Mouse (Mus musculus) adrenal gland, adult 8-10 months (tissue): ENCODE measurements at regions not wholly inside any gene's neighbourhood (a gene's known extent, or its start where the extent isn't known, plus 50 kb on each side); places are given as distances from the start of the nearest gene placed in this dataset.

Experiments
- DNase-seq: peaks from one replicate; pipeline ENCODE4 v3.0.0; 2022

DNA sequence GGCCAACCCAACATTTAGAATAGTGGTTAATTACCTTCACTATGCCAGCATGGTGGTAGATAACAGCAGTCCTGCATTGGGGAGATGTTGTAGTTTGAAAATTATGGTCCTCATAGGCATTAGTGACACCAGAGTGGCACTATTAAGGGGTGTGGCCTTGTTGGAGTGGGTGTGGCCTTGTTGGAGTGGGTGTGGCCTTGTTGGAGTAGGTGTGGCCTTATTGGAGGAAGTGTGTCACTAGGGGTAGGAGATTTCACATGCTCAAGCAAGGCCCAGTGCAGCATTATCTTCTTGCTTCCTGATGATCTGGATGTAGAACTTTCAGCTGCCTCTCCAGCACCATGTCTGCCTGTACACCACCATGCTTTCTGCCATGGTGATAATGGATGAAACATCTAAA lies 225.3 kb upstream of the Gadl1 start:
- DNase-seq: no peak

DNA sequence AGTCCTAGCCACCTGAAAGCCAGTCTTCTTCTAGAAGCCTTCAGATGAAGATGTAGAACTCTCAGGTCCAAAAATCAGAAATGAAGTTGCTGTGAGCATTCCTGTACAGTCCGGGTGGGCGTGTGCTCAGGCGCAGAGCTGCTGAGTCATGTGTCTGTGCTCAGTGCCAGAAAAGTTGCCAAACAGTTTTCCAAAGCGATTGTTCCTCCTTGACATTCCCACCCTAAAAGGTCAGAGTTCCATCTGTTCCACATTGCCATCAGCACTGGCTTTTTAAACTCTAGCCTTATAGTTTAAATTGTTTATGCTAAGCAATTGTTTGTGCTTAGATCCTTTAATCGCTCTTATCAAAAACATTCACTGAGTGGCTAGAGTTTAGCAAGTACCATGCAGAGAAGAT lies 222.7 kb upstream of the Gadl1 start:
- DNase-seq: no peak

DNA sequence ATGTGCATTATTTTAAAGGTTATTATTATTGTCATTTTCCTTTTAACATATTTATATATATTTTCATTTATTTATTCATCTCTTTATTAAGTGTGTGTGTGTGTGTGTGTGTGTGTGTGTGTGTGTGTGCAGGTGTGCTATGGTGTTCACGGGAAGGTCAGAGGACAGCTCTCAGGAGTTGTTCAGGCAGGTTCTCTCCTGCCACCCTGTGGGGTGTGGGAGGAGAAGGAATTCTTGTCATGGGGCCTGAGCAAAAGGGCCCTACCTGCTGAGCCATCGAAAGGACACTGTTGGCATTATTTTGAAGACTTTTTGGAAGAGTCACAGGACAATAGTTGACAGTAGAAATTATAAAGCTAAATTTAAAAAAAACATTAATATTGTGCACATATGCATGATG lies 216.4 kb upstream of the Gadl1 start:
- DNase-seq: no peak

DNA sequence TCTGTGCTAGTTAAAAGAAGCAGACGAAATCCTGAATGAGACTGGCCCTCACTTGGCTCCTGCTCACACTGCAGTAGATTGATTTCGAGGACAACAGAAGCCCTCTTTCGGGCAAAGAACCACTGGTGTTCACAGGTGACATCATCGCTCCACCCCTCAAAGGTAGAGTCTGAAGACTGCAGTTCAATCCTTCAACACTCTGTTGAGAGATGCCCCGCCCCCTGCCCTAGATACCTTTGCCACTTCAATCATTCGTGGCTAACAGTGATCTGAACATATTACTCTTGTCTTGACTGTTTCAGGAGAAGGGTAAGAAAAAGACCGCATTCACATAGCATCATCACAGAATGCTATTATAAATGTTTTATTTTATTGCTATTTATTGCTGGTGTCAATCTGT lies 205.5 kb upstream of the Gadl1 start:
- no peak for DNase-seq

DNA sequence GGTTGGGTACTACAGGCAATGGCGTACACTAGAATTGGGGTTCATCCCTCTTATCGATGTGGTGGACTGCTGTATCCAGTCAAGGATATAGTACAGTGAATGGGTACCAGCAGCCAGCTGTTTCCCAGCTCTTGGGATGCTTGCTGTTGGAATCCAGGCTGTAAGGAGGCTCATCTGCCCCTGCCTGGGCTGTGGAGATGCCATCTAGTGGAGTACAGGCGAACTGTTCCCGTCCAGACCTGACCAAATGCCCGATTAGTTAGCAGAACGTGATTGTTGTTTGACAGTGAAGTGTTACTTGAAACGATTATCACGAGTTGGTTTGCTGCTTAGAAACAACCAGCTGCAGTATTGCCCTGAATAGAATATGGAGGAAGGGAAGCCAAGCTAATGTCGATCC lies 205.0 kb upstream of the Gadl1 start:
- peak; percentile 51 for DNase-seq

- DNase-seq: no peak
Observed at GRCm38 (mm10) chr9:115705761-115706160, 203.5 kb upstream of the Gadl1 start.

DNA sequence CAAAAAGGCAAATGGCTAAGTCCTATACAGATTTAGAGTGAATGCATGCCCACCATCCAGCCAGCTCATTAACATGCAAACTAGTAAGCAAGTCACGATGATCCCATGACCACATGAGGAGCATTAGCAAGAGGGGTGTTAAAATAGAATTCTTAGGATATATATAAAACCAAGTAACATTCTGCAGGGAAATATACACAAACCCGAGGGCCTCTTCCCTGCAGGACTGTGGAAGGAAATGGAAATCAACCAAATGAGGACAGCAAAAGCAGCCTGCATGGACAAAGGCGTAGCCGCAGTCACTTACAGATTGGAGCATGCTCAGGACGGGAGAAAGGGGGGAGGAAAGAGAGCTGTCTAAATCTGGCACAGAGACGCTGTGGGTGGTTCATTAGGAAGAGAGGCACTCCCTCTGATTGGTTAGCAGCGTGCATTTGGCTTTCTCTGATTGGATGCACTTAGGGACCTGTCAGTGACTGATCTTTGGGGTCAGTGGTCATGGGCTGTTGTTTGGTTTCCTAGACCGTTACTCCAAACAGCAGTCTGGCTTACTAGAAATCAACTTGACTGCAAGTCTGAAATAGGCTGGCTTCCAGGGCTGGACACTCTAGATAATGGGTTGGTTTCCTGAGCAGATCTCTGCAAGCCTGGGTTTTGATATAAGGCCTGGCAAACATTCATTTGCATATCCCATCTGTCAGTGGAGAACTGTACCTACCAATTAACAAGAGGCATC lies 200.9 kb upstream of the Gadl1 start:
- peak; percentile 12 for DNase-seq

DNA sequence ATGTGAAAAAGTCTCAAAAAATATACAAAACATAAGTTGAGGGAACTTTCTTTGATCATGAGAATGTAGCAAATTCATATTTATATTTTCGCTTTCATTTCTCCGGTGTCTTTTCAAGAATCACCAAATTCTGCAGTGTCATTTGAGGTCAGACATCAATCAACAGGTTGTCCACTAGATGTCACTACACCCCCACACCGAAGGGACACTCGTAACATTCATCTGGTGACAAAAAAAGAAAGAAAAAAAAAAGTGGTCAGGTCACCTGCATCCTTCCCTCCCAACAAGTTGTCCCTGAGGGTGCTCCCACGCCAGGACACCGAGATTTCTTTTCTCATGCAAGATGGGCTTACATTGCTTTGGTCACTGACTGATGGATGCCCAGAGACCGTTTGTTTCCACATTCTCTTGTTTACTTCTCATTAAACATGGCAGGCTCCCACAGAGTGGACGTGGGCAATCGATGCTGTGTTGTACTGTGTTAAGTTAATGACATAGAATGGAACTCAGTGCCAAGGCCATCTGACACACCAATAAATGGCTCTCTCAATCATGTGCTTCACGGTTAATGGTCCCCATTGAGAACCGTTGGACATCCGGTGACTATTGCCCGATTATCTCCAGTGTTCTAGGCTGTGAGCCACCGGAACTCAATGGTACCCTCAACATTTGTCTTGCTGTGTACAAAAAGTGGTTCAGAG lies 199.1 kb upstream of the Gadl1 start:
- no peak for DNase-seq

GRCm38 (mm10) chr9:115720306-115720705 lies 188.9 kb upstream of the Gadl1 start:
- no peak for DNase-seq

GRCm38 (mm10) chr9:115720841-115721240 lies 188.4 kb upstream of the Gadl1 start:
- no peak for DNase-seq

DNA sequence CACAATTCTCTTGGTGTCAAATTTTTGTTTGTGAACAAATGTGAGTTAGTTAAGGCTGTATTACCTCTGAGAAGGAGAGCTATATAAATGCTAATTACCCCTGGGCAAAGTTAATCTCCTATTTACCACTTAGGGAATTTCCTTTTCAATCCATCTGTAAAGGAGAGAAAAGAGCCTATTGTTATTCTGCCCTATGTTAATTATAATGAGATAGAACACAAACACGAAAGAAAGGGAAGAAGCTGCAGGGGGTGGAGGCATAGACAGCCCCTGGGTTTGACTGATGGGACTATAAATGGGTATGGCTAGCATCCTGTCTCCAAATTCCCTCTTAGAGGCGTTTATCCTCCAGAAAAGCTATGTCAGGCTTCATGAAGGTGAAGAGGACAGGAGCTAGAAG lies 185.2 kb upstream of the Gadl1 start:
- no peak for DNase-seq

GRCm38 (mm10) chr9:115727361-115727760 lies 181.9 kb upstream of the Gadl1 start:
- peak; percentile 24 for DNase-seq

- DNase-seq: no peak
Observed at GRCm38 (mm10) chr9:115731557-115731956, 177.7 kb upstream of the Gadl1 start.

GRCm38 (mm10) chr9:115733104-115733503 lies 176.2 kb upstream of the Gadl1 start:
- DNase-seq: no peak

GRCm38 (mm10) chr9:115739984-115740383 lies 169.3 kb upstream of the Gadl1 start:
- no peak for DNase-seq

DNA sequence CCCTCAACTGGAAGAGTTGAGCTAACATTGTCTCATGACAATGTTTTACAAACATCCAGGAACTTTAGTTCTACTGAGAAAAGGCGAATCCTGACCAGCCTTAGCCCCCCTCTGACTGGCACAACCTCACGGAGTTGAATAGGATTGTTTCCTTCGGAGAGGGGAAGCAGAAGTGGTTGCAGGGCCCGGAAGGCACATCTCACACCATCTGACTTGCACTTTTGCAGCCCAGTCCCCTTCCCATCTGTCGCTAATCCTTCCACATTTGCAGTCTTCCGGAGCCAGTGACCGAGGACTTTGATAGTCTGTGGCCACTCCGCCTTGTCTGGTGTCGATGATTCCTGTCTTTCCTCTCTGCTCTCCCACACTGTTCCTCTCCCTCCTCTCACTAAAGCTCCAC lies 162.8 kb upstream of the Gadl1 start:
- no peak for DNase-seq

DNA sequence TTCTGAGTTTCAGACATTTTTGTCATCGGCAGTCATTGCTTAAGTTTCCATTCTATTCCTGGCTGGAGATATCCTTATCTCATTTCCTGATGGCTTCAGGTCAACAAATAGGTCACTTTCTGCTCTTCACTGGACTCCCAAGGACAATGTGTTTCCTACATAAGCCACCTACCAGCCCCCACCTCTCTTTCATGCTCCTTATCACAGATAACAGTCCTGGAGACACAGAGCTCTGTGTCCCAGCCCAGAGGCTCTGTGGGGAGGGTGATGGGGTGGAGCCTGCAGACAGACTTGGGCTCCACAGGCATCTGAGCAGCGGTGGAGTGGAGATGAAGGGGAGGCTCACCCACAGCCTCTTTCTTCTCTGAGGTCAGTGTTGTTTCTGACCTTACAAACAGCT lies 148.8 kb upstream of the Gadl1 start:
- peak; percentile 26 for DNase-seq

GRCm38 (mm10) chr9:115764136-115764535 lies 145.1 kb upstream of the Gadl1 start:
- no peak for DNase-seq

- DNase-seq: no peak
Observed at GRCm38 (mm10) chr9:115766471-115766870, 142.8 kb upstream of the Gadl1 start.

DNA sequence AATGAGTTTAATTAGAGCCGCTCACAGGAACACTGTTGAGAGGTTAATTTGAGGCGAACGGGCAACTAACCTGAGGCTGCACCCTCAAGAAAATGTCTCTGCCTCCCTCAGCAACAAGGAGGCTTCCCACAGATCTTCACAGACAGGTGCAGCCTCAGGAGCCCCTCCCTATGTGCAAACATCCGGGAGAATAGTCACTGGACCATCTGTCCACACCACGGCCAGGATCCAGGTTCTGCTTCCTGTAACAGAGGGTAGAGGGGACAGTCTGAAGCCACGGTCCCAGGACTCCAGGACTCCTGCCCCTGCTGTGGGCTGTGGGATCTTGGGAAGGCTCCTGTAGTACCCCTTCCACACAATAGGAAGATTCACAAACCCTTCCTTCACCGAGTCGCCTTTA lies 134.1 kb upstream of the Gadl1 start:
- no peak for DNase-seq

DNA sequence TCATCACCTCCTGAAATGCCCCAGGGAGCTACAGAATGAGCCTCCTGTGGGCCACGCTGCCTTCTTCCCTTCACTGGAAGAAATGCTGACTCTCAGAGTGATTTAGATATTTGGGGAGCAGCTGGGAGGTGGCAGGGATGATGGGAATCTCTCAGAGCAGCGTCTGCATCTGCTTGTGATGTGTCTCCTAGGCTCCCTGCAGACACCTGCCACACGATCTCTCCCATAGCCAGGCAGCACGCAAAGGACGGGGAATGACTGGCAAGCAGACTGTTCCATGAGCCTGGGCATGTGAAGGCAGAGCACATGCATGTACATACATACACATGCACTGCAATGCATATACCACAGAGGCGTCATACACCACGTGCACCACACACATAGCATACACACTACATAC lies 133.4 kb upstream of the Gadl1 start:
- no peak for DNase-seq

DNA sequence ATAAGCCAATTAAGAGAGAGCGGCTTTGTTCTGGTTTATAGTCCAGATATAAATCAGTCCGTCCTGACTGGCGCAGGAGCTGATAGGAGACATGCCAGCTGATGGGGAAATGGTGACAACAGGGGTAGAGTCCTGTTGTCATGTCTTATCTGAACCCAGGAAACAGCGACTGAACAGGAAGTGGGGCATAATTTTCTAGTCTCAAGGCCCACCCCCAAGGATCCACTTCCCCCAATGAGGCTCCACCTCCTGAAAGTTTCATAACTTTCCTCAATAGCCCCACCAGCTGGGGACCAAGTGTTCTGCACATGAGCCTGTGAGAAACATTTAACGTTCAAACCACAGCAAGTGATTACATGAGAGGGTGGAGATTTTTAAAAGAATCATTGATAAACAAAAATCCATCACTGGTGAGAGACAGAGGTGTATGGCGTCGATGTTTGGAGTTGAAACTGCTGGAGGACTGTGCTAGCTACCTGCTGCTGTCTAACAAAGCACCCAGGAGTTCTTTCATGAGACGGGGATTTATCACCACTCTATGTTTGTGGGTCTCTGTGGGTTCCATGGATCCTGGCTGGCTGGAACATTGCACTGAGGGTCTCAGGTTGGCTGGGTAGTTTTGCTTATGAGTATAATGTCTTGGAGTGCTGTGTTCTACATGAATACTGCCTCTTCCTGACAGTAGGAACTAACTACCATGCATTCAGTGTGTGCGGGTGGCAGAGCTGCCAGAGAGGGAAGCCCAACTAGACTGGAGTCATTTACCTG lies 132.0 kb upstream of the Gadl1 start:
- no peak for DNase-seq

DNA sequence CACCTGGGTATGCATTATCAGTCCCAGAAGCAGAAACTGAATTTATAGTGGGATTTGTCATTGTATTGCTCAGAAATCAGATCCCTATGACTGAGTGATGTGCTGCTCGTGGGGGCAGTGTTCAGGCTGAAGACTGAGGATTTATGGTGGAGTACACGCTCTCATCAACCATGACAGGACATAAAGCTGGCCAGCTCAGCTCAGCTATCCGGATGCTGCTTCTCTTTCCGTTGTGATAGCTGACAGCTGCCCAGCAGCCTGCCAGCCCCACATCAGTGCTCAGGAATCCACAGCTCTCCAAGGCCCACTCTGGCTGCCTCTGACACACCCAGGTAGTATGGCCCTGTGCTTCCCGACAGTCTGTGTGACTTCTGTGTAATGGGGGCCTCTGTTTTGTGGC lies 130.4 kb upstream of the Gadl1 start:
- DNase-seq: no peak

GRCm38 (mm10) chr9:115799330-115799729 lies 109.9 kb upstream of the Gadl1 start:
- DNase-seq: no peak
